35 mouse cellular contexts compared by ENCODE assay signal in the genomic region with DNA sequence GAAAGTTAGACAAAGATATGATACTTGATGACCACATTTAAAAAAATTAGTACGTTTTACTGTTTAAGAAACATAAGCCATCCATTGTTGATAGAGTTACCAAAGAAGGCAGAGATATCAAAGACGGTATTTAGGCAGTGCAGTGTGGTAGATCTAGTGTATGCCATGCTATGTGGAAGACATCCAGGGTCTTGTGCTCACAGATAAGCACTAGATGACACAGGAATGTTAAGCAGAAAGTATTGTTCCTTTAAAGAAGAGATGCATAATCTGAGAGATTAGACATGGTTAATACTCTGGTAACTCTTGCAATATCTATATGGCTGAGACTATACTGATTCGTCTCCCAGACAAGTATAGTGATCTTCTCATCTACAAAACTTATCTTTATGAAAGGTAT. TPM values are rescaled to one million over a fixed set of nuclear protein-coding genes. Genes with fewer than 3 reads are reported as not detected.
"Had no signal": no experiment of that assay in that cellular context is flagged by ENCODE, and none has a peak within 500 bp of the region (broad histone marks: within the 10 kb centered on the region; RNA-seq: fewer than 3 reads in every experiment).

No protein-coding gene starts in this region.

- H3K4me1 ChIP-seq: embryonic facial prominence, embryonic 15.5 days; forebrain, embryonic 13.5 days had no signal

- H3K9ac ChIP-seq: embryonic facial prominence, embryonic 12.5 days; embryonic facial prominence, embryonic 13.5 days; embryonic facial prominence, embryonic 15.5 days; forebrain, embryonic 12.5 days; forebrain, embryonic 13.5 days; forebrain, embryonic 15.5 days; forebrain, postnatal 0 days had no signal

- H3K27ac ChIP-seq: embryonic facial prominence, embryonic 10.5 days; embryonic facial prominence, embryonic 12.5 days; embryonic facial prominence, embryonic 13.5 days; embryonic facial prominence, embryonic 15.5 days; forebrain, embryonic 10.5 days; forebrain, embryonic 12.5 days; forebrain, embryonic 13.5 days; forebrain, embryonic 15.5 days; gastrocnemius, adult 2 months; heart, adult 2 months had no signal

- H3K27me3 ChIP-seq: embryonic facial prominence, embryonic 12.5 days; embryonic facial prominence, embryonic 13.5 days; embryonic facial prominence, embryonic 15.5 days; forebrain, embryonic 12.5 days; forebrain, embryonic 13.5 days; forebrain, embryonic 15.5 days had no signal

- H3K4me3 ChIP-seq: embryonic facial prominence, embryonic 10.5 days; embryonic facial prominence, embryonic 12.5 days; embryonic facial prominence, embryonic 13.5 days; embryonic facial prominence, embryonic 15.5 days; erythroblast, embryonic 14.5 days; forebrain, embryonic 10.5 days; forebrain, embryonic 12.5 days; forebrain, embryonic 13.5 days; forebrain, embryonic 15.5 days; gastrocnemius, adult 2 months; heart, adult 2 months had no signal

- ATAC-seq: forebrain, embryonic 13.5 days; forebrain, embryonic 14.5 days; forebrain, embryonic 15.5 days; forebrain, embryonic 16.5 days; forebrain, postnatal 0 days had no signal

- H3K36me3 ChIP-seq: embryonic facial prominence, embryonic 10.5 days; embryonic facial prominence, embryonic 12.5 days; embryonic facial prominence, embryonic 13.5 days; embryonic facial prominence, embryonic 15.5 days; forebrain, embryonic 10.5 days; forebrain, embryonic 12.5 days; forebrain, embryonic 15.5 days had no signal

- DNase-seq: cerebellum, adult 8-10 months; cerebellum, adult 9-10 months; cerebellum, postnatal 10 days; cerebellum, postnatal 14 days; cerebellum, postnatal 25 days; cerebellum, postnatal 36 days; embryo, embryonic 11 days; forebrain, postnatal 0 days; gastrocnemius, adult 2 months; gastrocnemius, postnatal 10 days; gastrocnemius, postnatal 14 days; gastrocnemius, postnatal 25 days; gastrocnemius, postnatal 36 days; heart, adult 11 months; heart, adult 18-20 months; heart, adult 2 months had no signal

- H3K9me3 ChIP-seq: embryonic facial prominence, embryonic 10.5 days; embryonic facial prominence, embryonic 12.5 days; embryonic facial prominence, embryonic 13.5 days; embryonic facial prominence, embryonic 15.5 days; forebrain, embryonic 10.5 days; forebrain, embryonic 12.5 days; forebrain, embryonic 13.5 days; forebrain, embryonic 15.5 days had no signal

RNA-seq across cellular contexts. Expression of a gene that starts 5.4 kb away (rescaled TPM):
- total RNA-seq: gastrocnemius, adult 18-20 months; gastrocnemius, adult 2 months; gastrocnemius, adult 8-10 months; gastrocnemius, postnatal 10 days; gastrocnemius, postnatal 14 days; gastrocnemius, postnatal 25 days; gastrocnemius, postnatal 36 days; gastrocnemius, postnatal 4 days; heart, adult 18-20 months; heart, adult 2 months had no signal
- polyA plus RNA-seq: cortical plate, adult 2 months; embryonic facial prominence, embryonic 10.5 days; erythroblast, embryonic 14.5 days; forebrain, embryonic 10.5 days; forebrain, embryonic 11.5 days; forebrain, embryonic 12.5 days; forebrain, embryonic 13.5 days had no signal

RNA-seq across cellular contexts. Expression of a gene that starts 49.6 kb away (rescaled TPM):
- total RNA-seq: common myeloid progenitor, adult 5-6 weeks; forebrain, postnatal 0 days; granulocyte monocyte progenitor cell, adult 5-6 weeks; heart, adult 18-20 months had no signal
- polyA plus RNA-seq: cortical plate, adult 2 months; embryonic facial prominence, embryonic 10.5 days; embryonic facial prominence, embryonic 11.5 days; embryonic facial prominence, embryonic 12.5 days; embryonic facial prominence, embryonic 13.5 days; embryonic facial prominence, embryonic 15.5 days; erythroblast, embryonic 14.5 days; forebrain, embryonic 10.5 days; forebrain, embryonic 11.5 days; forebrain, embryonic 12.5 days; forebrain, embryonic 13.5 days; forebrain, embryonic 14.5 days; forebrain, embryonic 15.5 days; forebrain, embryonic 16.5 days; forebrain, postnatal 0 days had no signal
